Mouse (Mus musculus): ENCODE results near the gene Prkar1a. TPM values are rescaled to one million over a fixed set of nuclear protein-coding genes. Genes with fewer than 3 reads are reported as not detected.
A peak's percentile ranks its signal among the peaks of the same experiment; 100 is the strongest.

Prkar1a gene
- polyA plus RNA-seq, 1 experiment = 40.8 TPM

GRCm38 (mm10) chr11:109641498-109642222, 7.5 kb upstream of the Prkar1a start:
- TF ChIP-seq CTCF (IDR thresholded peaks at IDR 0.05; ENCODE audit: extremely low read depth, insufficient read length, insufficient replicate concordance, low read depth, low read length) = no peak
- no peak for TF ChIP-seq POLR2A (IDR thresholded peaks at IDR 0.05; ENCODE audit: low read depth, low read length)
- Histone ChIP-seq H3K27ac (ENCODE audit: insufficient read depth, low read depth, low read length) (no peak overlapping the region), H3K27me3 (ENCODE audit: control insufficient read depth, insufficient read depth, low read length) (no peaks in the 10 kb centered on the region; the same call in 1 of the 2 replicates), H3K4me3 (ENCODE audit: low read depth, low read length) (no peak overlapping the region), H3K36me3 (ENCODE audit: control insufficient read depth, insufficient read depth, low read length) (no peaks in the 10 kb centered on the region), H3K4me1 (ENCODE audit: control insufficient read depth, insufficient read depth, insufficient read length, low read length) (no peaks in the 10 kb centered on the region)
- 68% methylated on average over 5 of the region's 5 CpGs for WGBS

- Histone ChIP-seq H3K4me1 (ENCODE audit: control insufficient read depth, insufficient read depth, insufficient read length, low read length) (peaks cover 8% of the 10 kb centered on the region; the same call in 1 of the 2 replicates), H3K27me3 (ENCODE audit: control insufficient read depth, insufficient read depth, low read length) (no peaks in the 10 kb centered on the region), H3K27ac (ENCODE audit: insufficient read depth, low read depth, low read length) (no peak overlapping the region), H3K4me3 (ENCODE audit: low read depth, low read length) (no peak overlapping the region), H3K36me3 (ENCODE audit: control insufficient read depth, insufficient read depth, low read length) (no peaks in the 10 kb centered on the region)
- 47% methylated on average over 7 of the region's 7 CpGs for WGBS
- TF ChIP-seq POLR2A (IDR thresholded peaks at IDR 0.05; ENCODE audit: low read depth, low read length) = no peak
- no peak for TF ChIP-seq CTCF (IDR thresholded peaks at IDR 0.05; ENCODE audit: extremely low read depth, insufficient read length, insufficient replicate concordance, low read depth, low read length)
Observed at GRCm38 (mm10) chr11:109648510-109648909, 695 bp upstream of the Prkar1a start.

DNA sequence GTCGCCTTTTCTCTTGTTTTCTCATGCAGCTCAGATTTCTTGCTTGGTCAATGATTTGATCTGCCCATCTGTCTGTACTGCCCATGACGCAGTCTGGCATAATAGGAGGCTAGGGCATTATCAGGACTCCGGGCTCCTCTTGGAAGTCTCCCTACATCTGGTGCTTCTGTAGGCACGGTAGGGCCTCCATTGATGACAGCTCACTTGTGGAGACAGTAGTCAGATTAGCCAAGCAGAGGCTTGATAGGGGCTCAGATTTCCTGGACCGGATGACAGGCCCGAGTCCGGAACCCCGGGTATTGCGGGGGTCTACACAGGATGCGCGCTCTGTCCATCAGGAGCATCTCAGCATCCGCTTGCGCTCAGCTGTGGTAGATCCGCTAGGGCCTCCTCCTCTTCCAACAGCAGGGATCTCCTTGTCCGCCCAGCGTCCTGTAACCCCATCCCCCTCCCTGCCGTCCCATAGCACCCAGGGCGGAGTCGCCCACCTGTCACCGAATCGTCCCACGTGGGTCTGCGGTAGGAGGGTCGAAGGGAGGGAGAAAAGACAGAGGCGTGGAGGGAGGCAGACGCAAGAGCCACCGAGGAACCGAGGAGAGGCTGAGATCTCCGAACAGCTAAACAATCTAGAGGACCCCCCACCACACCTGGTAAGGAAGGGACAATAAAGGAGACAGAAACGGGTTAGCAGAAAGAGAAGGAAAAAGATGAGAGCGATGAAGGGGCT, 933 bp downstream of the Prkar1a start:
- Histone ChIP-seq H3K4me1 (ENCODE audit: control insufficient read depth, insufficient read depth, insufficient read length, low read length) (peaks cover 8% of the 10 kb centered on the region; the same call in 1 of the 2 replicates), H3K36me3 (ENCODE audit: control insufficient read depth, insufficient read depth, low read length) (peaks cover 9% of the 10 kb centered on the region; the same call in 1 of the 2 replicates), H3K27me3 (ENCODE audit: control insufficient read depth, insufficient read depth, low read length) (no peaks in the 10 kb centered on the region), H3K4me3 (ENCODE audit: low read depth, low read length) (peak overlapping the region; percentile 73), H3K27ac (ENCODE audit: insufficient read depth, low read depth, low read length) (peak overlapping the region; percentile 40)
- no peak for TF ChIP-seq POLR2A (IDR thresholded peaks at IDR 0.05; ENCODE audit: low read depth, low read length)
- TF ChIP-seq CTCF (IDR thresholded peaks at IDR 0.05; ENCODE audit: extremely low read depth, insufficient read length, insufficient replicate concordance, low read depth, low read length) = no peak
- 2% methylated on average over 31 of the region's 31 CpGs for WGBS

- H3K4me3 ChIP-seq (ENCODE audit: low read depth, low read length) = peak overlapping the region; percentile 73
- no peaks in the 10 kb centered on the region for H3K27me3 ChIP-seq (ENCODE audit: control insufficient read depth, insufficient read depth, low read length)
- under 1% methylated on average over 90 of the region's 90 CpGs for WGBS
- TF ChIP-seq CTCF (IDR thresholded peaks at IDR 0.05; ENCODE audit: extremely low read depth, insufficient read length, insufficient replicate concordance, low read depth, low read length) (no peak), POLR2A (IDR thresholded peaks at IDR 0.05; ENCODE audit: low read depth, low read length) (peak; percentile 68; the same call in 1 of the 2 replicates)
- peaks cover 13% of the 10 kb centered on the region; the same call in 1 of the 2 replicates for H3K36me3 ChIP-seq (ENCODE audit: control insufficient read depth, insufficient read depth, low read length)
- peak overlapping the region; percentile 79 for H3K27ac ChIP-seq (ENCODE audit: insufficient read depth, low read depth, low read length)
- H3K4me1 ChIP-seq (ENCODE audit: control insufficient read depth, insufficient read depth, insufficient read length, low read length) = peaks cover 8% of the 10 kb centered on the region; the same call in 1 of the 2 replicates
Observed at GRCm38 (mm10) chr11:109650788-109651565, 1.8 kb downstream of the Prkar1a start.

DNA sequence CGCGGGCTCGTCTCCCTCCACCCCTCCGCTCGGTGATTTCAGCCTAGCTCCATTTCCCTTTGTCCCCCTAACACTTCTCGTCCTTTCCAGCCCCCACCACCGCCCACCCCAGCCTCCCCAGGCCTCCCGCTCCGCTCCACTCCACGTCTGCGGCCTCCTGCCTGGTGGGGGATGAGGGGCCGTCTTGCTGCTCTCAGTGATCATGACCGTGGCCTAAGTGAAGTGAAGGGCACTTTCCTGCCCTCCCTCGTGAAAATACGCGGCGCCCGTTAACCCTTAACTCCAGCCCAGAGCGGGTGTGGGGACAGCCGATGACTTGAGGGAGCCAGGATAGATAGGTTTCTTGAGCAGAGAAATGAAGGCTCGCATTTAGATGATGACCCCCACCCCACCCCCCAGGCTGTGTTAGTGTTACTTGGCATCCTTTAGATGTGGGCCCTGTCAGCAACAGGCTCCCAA, 2.4 kb downstream of the Prkar1a start:
- Histone ChIP-seq H3K36me3 (ENCODE audit: control insufficient read depth, insufficient read depth, low read length) (peaks cover 18% of the 10 kb centered on the region), H3K27me3 (ENCODE audit: control insufficient read depth, insufficient read depth, low read length) (no peaks in the 10 kb centered on the region), H3K4me3 (ENCODE audit: low read depth, low read length) (peak overlapping the region; percentile 73), H3K4me1 (ENCODE audit: control insufficient read depth, insufficient read depth, insufficient read length, low read length) (peaks cover 8% of the 10 kb centered on the region; the same call in 1 of the 2 replicates), H3K27ac (ENCODE audit: insufficient read depth, low read depth, low read length) (peak overlapping the region; percentile 7)
- no peak for TF ChIP-seq CTCF (IDR thresholded peaks at IDR 0.05; ENCODE audit: extremely low read depth, insufficient read length, insufficient replicate concordance, low read depth, low read length)
- TF ChIP-seq POLR2A (IDR thresholded peaks at IDR 0.05; ENCODE audit: low read depth, low read length) = no peak
- 0% methylated on average over 21 of the region's 21 CpGs for WGBS

DNA sequence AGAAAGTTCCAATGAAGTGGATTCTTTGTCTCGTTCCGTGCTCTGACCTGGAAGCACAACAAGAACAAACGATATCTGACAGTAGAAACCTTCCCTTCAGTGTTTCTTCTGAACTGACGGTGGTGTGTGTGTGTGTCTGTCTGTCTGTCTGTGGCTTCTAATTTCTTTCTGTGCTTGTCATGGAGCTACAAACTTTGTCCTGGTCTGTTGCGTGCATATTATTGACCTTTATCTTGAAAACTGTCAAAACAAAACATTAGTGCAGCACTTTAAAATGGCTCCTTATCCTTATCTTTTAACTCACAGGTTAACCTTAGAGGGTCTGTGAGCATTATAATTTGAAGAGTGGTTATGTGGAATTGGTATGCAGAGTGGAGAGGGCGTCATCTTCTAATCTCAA, 3.3 kb downstream of the Prkar1a start:
- peaks cover 8% of the 10 kb centered on the region; the same call in 1 of the 2 replicates for H3K4me1 ChIP-seq (ENCODE audit: control insufficient read depth, insufficient read depth, insufficient read length, low read length)
- H3K36me3 ChIP-seq (ENCODE audit: control insufficient read depth, insufficient read depth, low read length) = peaks cover 19% of the 10 kb centered on the region
- 32% methylated on average over 6 of the region's 6 CpGs for WGBS
- H3K27ac ChIP-seq (ENCODE audit: insufficient read depth, low read depth, low read length) = no peak overlapping the region
- no peak overlapping the region for H3K4me3 ChIP-seq (ENCODE audit: low read depth, low read length)
- H3K27me3 ChIP-seq (ENCODE audit: control insufficient read depth, insufficient read depth, low read length) = no peaks in the 10 kb centered on the region
- TF ChIP-seq POLR2A (IDR thresholded peaks at IDR 0.05; ENCODE audit: low read depth, low read length) (no peak), CTCF (IDR thresholded peaks at IDR 0.05; ENCODE audit: extremely low read depth, insufficient read length, insufficient replicate concordance, low read depth, low read length) (no peak)
